Mouse (Mus musculus) kidney, adult 2 months (tissue): Measurements from ENCODE around the gene Ankrd13b. TPM values are rescaled to one million over a fixed set of nuclear protein-coding genes. Genes with fewer than 3 reads are reported as not detected.
A peak's percentile ranks its signal among the peaks of the same experiment; 100 is the strongest.
"Not testable (repeated sequence)": the region's sequence is repeated elsewhere in the genome, so short reads cannot be mapped to it uniquely, and the experiment has no call there.

Source experiments
- DNase-seq: peaks from one replicate; pipeline ENCODE4 v3.0.0; 2021
- H3K27ac ChIP-seq: fragments of 200-500 bp; 2 replicates; pipeline ENCODE4 v1.5.1; 2012; ENCODE audit warnings: low read depth, low read length, control low read depth, inconsistent platforms; ENCODE audit not compliant: insufficient read depth
- H3K27me3 ChIP-seq: fragments of 200-500 bp; replicated peaks from 2 replicates; pipeline ENCODE4 v1.6.1; 2012; ENCODE audit warnings: mild to moderate bottlenecking, moderate library complexity, low read length, inconsistent platforms; ENCODE audit not compliant: control insufficient read depth, insufficient read depth
- H3K36me3 ChIP-seq: fragments of 200-500 bp; 2 replicates; pipeline ENCODE4 v1.6.1; 2012; ENCODE audit warnings: mild to moderate bottlenecking, moderate library complexity, low read length, inconsistent platforms; ENCODE audit not compliant: control insufficient read depth, insufficient read depth
- H3K4me1 ChIP-seq: fragments of 200-500 bp; 2 replicates; pipeline ENCODE4 v1.6.1; 2011; ENCODE audit warnings: low read length; ENCODE audit not compliant: control insufficient read depth, insufficient read depth
- H3K4me3 ChIP-seq: fragments of 200-500 bp; 2 replicates; pipeline ENCODE4 v1.5.1; 2011; ENCODE audit warnings: mild to moderate bottlenecking, low read depth, low read length, control low read depth; ENCODE audit not compliant: insufficient read depth
- CTCF ChIP-seq: fragments of 200-500 bp; conservative IDR thresholded peaks from 2 replicates; pipeline ENCODE4 v1.5.1; 2011; ENCODE audit warnings: low read depth, mild to moderate bottlenecking, control low read depth, low read length, moderate library complexity, mixed read lengths; ENCODE audit not compliant: insufficient read depth, insufficient read length
- POLR2A ChIP-seq: fragments of 200-500 bp; IDR thresholded peaks from one replicate; pipeline ENCODE4 v1.6.1; 2011; ENCODE audit warnings: low read depth, low read length, control low read depth
- WGBS: fragments of 180-500 bp; shearing (Covaris S2); methylation state at CpG from one replicate; pipeline ENCODE4 v1.1.7; 2018; 5-methylcytosine and 5-hydroxymethylcytosine counted together
- polyA plus RNA-seq: library from polyadenylated mRNA; depleted of rRNA; stranded (reverse); fragments of >200 nt; gene quantifications from 2 replicates; pipeline ENCODE4 v1.2.3, GENCODE M21; 2012; rRNA removed

The Ankrd13b gene
- 22.3 and 31.4 TPM in 2 replicates for polyA plus RNA-seq

- WGBS: 4% methylated on average over 80 of the region's 87 CpGs
- Histone ChIP-seq H3K4me1 (peaks cover 18% of the 10 kb centered on the region), H3K4me3 (peak within 1 kb of the TSS; percentile 61), H3K27ac (no peak within 1 kb of the TSS), H3K27me3 (no peaks in the 10 kb centered on the region), H3K36me3 (no peaks in the 10 kb centered on the region)
- DNase-seq: peak; percentile 81
- TF ChIP-seq POLR2A (no peak), CTCF (no peak)
These were observed at the start of gene Ankrd13b for GRCm38 (mm10) chr11:77489591-77490235. Gene Ankrd13b, minus strand, starts transcription at chr11:77489678.

GRCm38 (mm10) chr11:77532202-77532846 is 42.8 kb upstream of the Ankrd13b start:
- Histone ChIP-seq H3K36me3 (no peaks in the 10 kb centered on the region; the same call in 1 of the 2 replicates), H3K4me3 (no peak overlapping the region), H3K4me1 (no peaks in the 10 kb centered on the region), H3K27me3 (no peaks in the 10 kb centered on the region), H3K27ac (no peak overlapping the region)
- TF ChIP-seq POLR2A (no peak), CTCF (no peak)
- WGBS: 76% methylated on average over 4 of the region's 4 CpGs
- no peak for DNase-seq

GRCm38 (mm10) chr11:77530862-77531261 is 41.4 kb upstream of the Ankrd13b start:
- WGBS: 91% methylated on average over 2 of the region's 2 CpGs
- H3K27me3 ChIP-seq: no peaks in the 10 kb centered on the region
- H3K36me3 ChIP-seq: no peaks in the 10 kb centered on the region
- no peak overlapping the region for H3K4me3 ChIP-seq
- no peak overlapping the region for H3K27ac ChIP-seq
- DNase-seq: no peak
- no peaks in the 10 kb centered on the region for H3K4me1 ChIP-seq
- no peak for TF ChIP-seq CTCF
- no peak for TF ChIP-seq POLR2A

- no peak for DNase-seq
- 86% methylated on average over 3 of the region's 3 CpGs for WGBS
These were observed 40.2 kb upstream of the Ankrd13b start for GRCm38 (mm10) chr11:77529644-77530043.

GRCm38 (mm10) chr11:77528420-77528819 is 38.9 kb upstream of the Ankrd13b start:
- not testable (repeated sequence) for H3K27ac ChIP-seq, H3K27me3 ChIP-seq
- WGBS: 92% methylated on average over 3 of the region's 3 CpGs

More at GRCm38 (mm10) chr11:77529644-77530043, 40.2 kb upstream of the Ankrd13b start:
- Histone ChIP-seq H3K36me3 (no peaks in the 10 kb centered on the region), H3K27ac (no peak overlapping the region), H3K4me3 (no peak overlapping the region), H3K27me3 (no peaks in the 10 kb centered on the region), H3K4me1 (no peaks in the 10 kb centered on the region)
- TF ChIP-seq POLR2A: no peak
- no peak for TF ChIP-seq CTCF

GRCm38 (mm10) chr11:77525804-77526486 is 36.5 kb upstream of the Ankrd13b start:
- Histone ChIP-seq H3K4me3 (no peak overlapping the region), H3K27ac (no peak overlapping the region), H3K4me1 (no peaks in the 10 kb centered on the region), H3K27me3 (no peaks in the 10 kb centered on the region), H3K36me3 (no peaks in the 10 kb centered on the region)
- WGBS: 78% methylated on average over 3 of the region's 3 CpGs
- DNase-seq: no peak
- 0 out of 2 replicates have a peak, but pooled peaks have one; percentile 1 for TF ChIP-seq CTCF
- no peak for TF ChIP-seq POLR2A

More at GRCm38 (mm10) chr11:77528420-77528819, 38.9 kb upstream of the Ankrd13b start:
- H3K36me3 ChIP-seq, DNase-seq, H3K4me1 ChIP-seq, H3K4me3 ChIP-seq: not testable (repeated sequence)
